Mouse (Mus musculus) G1E (cell line): ENCODE measurements at regions not wholly inside any gene's neighbourhood (a gene's known extent, or its start where the extent isn't known, plus 50 kb on each side); places are given as distances from the start of the nearest gene placed in this dataset.

Source experiments
- ATAC-seq: 2 replicates; pipeline ENCODE4 v1.8.0; 2016; ENCODE audit warnings: mild to moderate bottlenecking; ENCODE audit not compliant: insufficient number of reproducible peaks, poor library complexity, low FRiP score, severe bottlenecking; ENCODE audit errors: extremely low read depth
- DNase-seq: peaks from one replicate; pipeline ENCODE4 v3.0.0; 2012; ENCODE audit warnings: low spot score
- H3K27me3 ChIP-seq: 2 replicates; pipeline ENCODE4 v1.6.1; 2012; ENCODE audit warnings: mild to moderate bottlenecking, low read length, inconsistent platforms; ENCODE audit not compliant: insufficient read depth
- H3K36me3 ChIP-seq: replicated peaks from 2 replicates; pipeline ENCODE3; 2012; ENCODE audit warnings: mild to moderate bottlenecking, inconsistent platforms
- H3K4me1 ChIP-seq: 2 replicates; pipeline ENCODE4 v1.6.1; 2012; ENCODE audit warnings: low read depth, low read length, inconsistent platforms, mixed read lengths; ENCODE audit not compliant: insufficient read depth
- H3K4me3 ChIP-seq: 2 replicates; pipeline ENCODE4 v1.5.1; 2012; ENCODE audit warnings: low read depth, mild to moderate bottlenecking, inconsistent platforms, low read length, moderate library complexity, mixed read lengths
- H3K9me3 ChIP-seq: replicated peaks from 2 replicates; pipeline ENCODE4 v1.6.1; 2012; ENCODE audit warnings: inconsistent platforms
- GATA1 ChIP-seq: IDR thresholded peaks from 2 replicates; pipeline ENCODE4 v1.6.1; 2012; ENCODE audit warnings: borderline replicate concordance, low read length, inconsistent platforms, mixed read lengths
- POLR2AphosphoS5 ChIP-seq: IDR thresholded peaks from 2 replicates; pipeline ENCODE4 v1.6.1; 2012; ENCODE audit warnings: low read depth, low read length, inconsistent platforms; ENCODE audit not compliant: insufficient replicate concordance

DNA sequence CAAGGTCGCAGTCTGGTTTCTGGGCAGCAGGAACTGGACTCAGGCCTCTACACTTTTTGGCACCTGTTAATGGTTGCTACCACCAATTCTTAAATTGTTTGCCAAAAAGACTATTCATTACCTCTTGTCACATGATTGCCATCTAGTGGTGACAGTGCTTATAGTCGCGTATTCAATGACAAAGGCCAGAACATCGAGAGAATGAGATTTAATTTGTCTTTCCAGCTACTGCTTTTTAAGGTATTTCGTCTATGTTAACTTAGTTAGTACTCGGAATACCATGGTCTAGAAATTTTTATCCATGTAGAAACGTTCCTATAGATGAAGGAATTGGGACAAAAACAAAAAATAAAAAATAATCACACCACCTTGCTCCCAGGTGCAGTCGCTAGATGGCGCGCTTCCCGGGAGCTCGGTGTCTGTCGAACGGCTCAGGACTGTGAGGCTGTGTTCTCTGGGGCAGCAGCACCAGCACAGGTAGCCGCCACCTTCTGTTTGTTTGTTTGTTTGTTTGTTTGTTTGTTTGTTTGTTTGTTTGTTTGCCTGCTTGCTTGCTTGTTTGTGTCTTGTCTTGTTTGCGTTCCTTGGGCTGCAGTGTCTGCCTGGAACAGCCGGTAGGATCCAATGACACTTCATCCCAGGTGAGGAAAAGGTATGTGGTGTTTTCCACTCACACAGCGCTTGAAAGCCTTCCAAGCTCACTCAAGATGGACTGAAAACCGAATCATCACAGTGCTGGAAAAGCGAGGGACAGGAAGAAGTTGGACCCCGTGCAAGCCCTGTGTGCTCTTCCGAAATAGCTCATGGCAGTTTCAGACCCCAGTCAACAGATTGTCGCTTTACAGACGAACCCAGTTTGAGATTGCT lies 114.5 kb downstream of the Elovl4 start:
- Histone ChIP-seq H3K27me3 (no peaks in the 10 kb centered on the region), H3K36me3 (no peaks in the 10 kb centered on the region), H3K9me3 (no peaks in the 10 kb centered on the region), H3K4me3 (no peak overlapping the region), H3K4me1 (no peaks in the 10 kb centered on the region)
- peak; percentile 20 for DNase-seq
- peak; percentile 45; the same call in 1 of the 2 replicates for ATAC-seq
- TF ChIP-seq POLR2AphosphoS5 (no peak), GATA1 (no peak)
